28 mouse cellular contexts compared by ENCODE assay signal in genomic region chr8:56407267-56407666, GRCm38 (mm10).
DNase-seq lines count a peak whose midpoint lies in the region; ATAC-seq lines count a peak whose summit lies in the region.
"Had no signal": no experiment of that assay in that cellular context is flagged by ENCODE, and none has a peak within 500 bp of the region (broad histone marks: within the 10 kb centered on the region; RNA-seq: fewer than 3 reads in every experiment).

No protein-coding gene starts in this region.

- H3K4me1 ChIP-seq in intestine, embryonic 14.5 days (replicated peaks; ENCODE audit: control insufficient read depth, insufficient read depth, low read length): peaks cover 3% of the 10 kb centered on the region; the same call in 1 of the 2 replicates
- H3K4me1 ChIP-seq in intestine, embryonic 16.5 days (ENCODE audit: control insufficient read depth, insufficient read depth, low read length): no peaks in the 10 kb centered on the region
- H3K4me1 ChIP-seq: forebrain, embryonic 12.5 days had no signal

- no peaks in the 10 kb centered on the region for H3K27me3 ChIP-seq in intestine, embryonic 14.5 days (replicated peaks; ENCODE audit: control insufficient read depth, insufficient read depth, low read length)
- no peaks in the 10 kb centered on the region for H3K27me3 ChIP-seq in intestine, embryonic 16.5 days (replicated peaks; ENCODE audit: control insufficient read depth, insufficient read depth, low read length)
- H3K27me3 ChIP-seq: CH12.LX; embryonic facial prominence, embryonic 13.5 days; embryonic facial prominence, embryonic 15.5 days; forebrain, embryonic 12.5 days; Patski had no signal

- no peak overlapping the region for H3K27ac ChIP-seq in intestine, embryonic 14.5 days (ENCODE audit: low read depth)
- no peak overlapping the region for H3K27ac ChIP-seq in intestine, embryonic 16.5 days (ENCODE audit: low read length)
- H3K27ac ChIP-seq: embryonic facial prominence, embryonic 13.5 days; embryonic facial prominence, embryonic 15.5 days; forebrain, embryonic 10.5 days; forebrain, embryonic 12.5 days had no signal

- no peak overlapping the region for H3K4me2 ChIP-seq in intestine, embryonic 14.5 days (ENCODE audit: low read length)
- H3K4me2 ChIP-seq in intestine, embryonic 16.5 days (ENCODE audit: low read depth, low read length): no peak overlapping the region
- H3K4me2 ChIP-seq: embryonic facial prominence, embryonic 13.5 days; embryonic facial prominence, embryonic 15.5 days; forebrain, embryonic 12.5 days had no signal

- H3K4me3 ChIP-seq in intestine, embryonic 14.5 days (ENCODE audit: low read depth, low read length): no peak overlapping the region
- H3K4me3 ChIP-seq in intestine, embryonic 16.5 days (ENCODE audit: low read length): no peak overlapping the region
- H3K4me3 ChIP-seq: embryonic facial prominence, embryonic 13.5 days; embryonic facial prominence, embryonic 15.5 days; erythroblast, embryonic 14.5 days; forebrain, embryonic 10.5 days; forebrain, embryonic 12.5 days had no signal

- no peaks in the 10 kb centered on the region for H3K36me3 ChIP-seq in intestine, embryonic 14.5 days (ENCODE audit: control insufficient read depth, insufficient read depth, low read length)
- no peaks in the 10 kb centered on the region for H3K36me3 ChIP-seq in intestine, embryonic 16.5 days (ENCODE audit: control insufficient read depth, insufficient read depth, low read length)
- H3K36me3 ChIP-seq: embryonic facial prominence, embryonic 13.5 days; embryonic facial prominence, embryonic 15.5 days; forebrain, embryonic 10.5 days; forebrain, embryonic 12.5 days; G1E had no signal

- WGBS in intestine, embryonic 14.5 days: 49% methylated on average over 2 of the region's 2 CpGs
- WGBS in intestine, embryonic 16.5 days: 46% methylated on average over 2 of the region's 2 CpGs

- peak; percentile 7 for DNase-seq in kidney, adult 9 months
- DNase-seq in kidney, postnatal 25 days: no peak
- DNase-seq in intestine, embryonic 14.5 days (ENCODE audit: low spot score): no peak
- DNase-seq in adrenal gland, adult 8-10 months: no peak
- DNase-seq: adrenal gland, postnatal 10 days; adrenal gland, postnatal 25 days; B cell, adult 2 months; cerebellum, adult 11 months; cerebellum, adult 18-20 months; cerebellum, adult 8-10 months; cerebellum, adult 9-11 months; cerebellum, postnatal 14 days; cerebellum, postnatal 36 days; embryo, embryonic 11 days had no signal

- peak; percentile 55; the same call in 1 of the 2 replicates for ATAC-seq in intestine, embryonic 14.5 days (replicated peaks; ENCODE audit: low FRiP score, low TSS enrichment, low read depth)
- ATAC-seq in intestine, embryonic 16.5 days: peak; percentile 68; the same call in 1 of the 2 replicates
- no peak for ATAC-seq in granulocyte monocyte progenitor cell, adult 5-6 weeks (replicated peaks; ENCODE audit: poor library complexity, severe bottlenecking)
- ATAC-seq: activated CD4-positive, CD25-positive, alpha-beta regulatory T cell, adult 4 months; CD4-positive, CD25-positive, alpha-beta regulatory T cell, adult 4 months; forebrain, embryonic 14.5 days; forebrain, embryonic 16.5 days; Patski had no signal

- no peak overlapping the region for H3K9ac ChIP-seq in intestine, embryonic 14.5 days (ENCODE audit: low read length)
- H3K9ac ChIP-seq in intestine, embryonic 16.5 days (ENCODE audit: low read depth, low read length): no peak overlapping the region
- H3K9ac ChIP-seq: embryonic facial prominence, embryonic 13.5 days; embryonic facial prominence, embryonic 15.5 days; forebrain, embryonic 12.5 days had no signal

- H3K9me3 ChIP-seq in intestine, embryonic 14.5 days (ENCODE audit: control insufficient read depth, low read length): no peaks in the 10 kb centered on the region
- H3K9me3 ChIP-seq in intestine, embryonic 16.5 days (ENCODE audit: control insufficient read depth, low read length): no peaks in the 10 kb centered on the region
- H3K9me3 ChIP-seq: embryonic facial prominence, embryonic 13.5 days; embryonic facial prominence, embryonic 15.5 days; forebrain, embryonic 10.5 days; forebrain, embryonic 12.5 days; G1E had no signal
